Mouse (Mus musculus): ENCODE data around the gene Ap1g2. TPM values are rescaled to one million over a fixed set of nuclear protein-coding genes. Genes with fewer than 3 reads are reported as not detected.

The Ap1g2 gene
- total RNA-seq (2012; rRNA removed): 12.5 and 12.6 TPM in 2 replicates
- 10 to 100 TPM in 1 of 2 experiments, not detected in 1; 47.9 TPM for polyA plus RNA-seq (2012; ENCODE audit: insufficient read depth in 1 of 2, insufficient read length in 2 of 2, low read depth in 1 of 2, low replicate concordance in 2 of 2, missing spikeins in 1 of 2)

DNA sequence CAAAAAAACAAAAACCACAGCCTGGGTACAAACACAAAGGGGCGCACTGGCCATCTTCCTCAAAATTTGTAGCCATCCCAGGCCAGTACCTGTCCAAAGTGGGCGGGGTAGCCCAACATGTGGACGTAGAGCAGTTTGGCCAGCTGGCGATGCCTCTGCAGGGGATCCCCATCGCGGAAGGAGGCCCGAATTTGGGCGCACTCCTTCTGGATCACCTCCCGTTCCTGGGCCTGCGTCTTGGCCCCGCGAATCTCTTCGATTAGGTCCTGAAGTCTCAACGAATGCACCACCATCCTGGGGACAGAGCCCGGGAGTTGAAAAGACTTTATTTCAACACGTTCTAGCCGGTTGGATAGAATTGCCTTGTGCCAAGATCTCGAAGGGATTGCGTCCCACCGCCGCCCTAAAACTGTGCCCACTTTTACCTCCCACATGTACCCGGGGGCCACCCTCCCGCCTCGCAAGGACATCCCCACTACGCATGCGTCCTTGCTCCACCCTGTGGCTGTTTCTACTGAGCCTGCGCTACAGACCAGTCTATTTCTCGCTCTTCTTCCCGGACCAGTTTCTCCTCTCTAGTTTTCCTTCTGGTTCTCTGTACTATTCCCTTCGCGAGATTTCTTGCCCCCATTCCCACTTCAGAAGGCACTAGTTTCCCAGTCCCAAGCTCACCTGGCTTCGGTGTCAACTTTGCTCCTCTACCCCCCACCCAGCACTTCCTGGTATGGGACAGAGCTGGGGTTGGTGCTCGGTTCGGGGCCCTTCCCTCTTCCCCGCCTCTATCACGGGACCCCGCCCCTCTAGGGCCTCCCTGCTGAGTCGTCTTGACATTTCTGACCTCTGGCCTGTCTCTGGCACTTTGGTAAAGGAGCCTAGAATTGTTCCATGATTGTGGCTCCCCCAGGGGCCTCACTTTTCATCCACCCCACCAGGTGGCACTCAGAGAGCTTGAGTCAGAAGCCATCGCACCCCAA, at the start of gene Ap1g2:
Gene Ap1g2 (minus strand): TSS at position 758 of the 974 bp plus-strand sequence.
- peak within 1 kb of the TSS; percentile 72 to 97 for H3K4me3 ChIP-seq (ENCODE audit: control insufficient read depth in 1 of 2, insufficient read depth in 1 of 2, low read depth in 2 of 2, low read length in 2 of 2)
- no peaks in the 10 kb centered on the region for H3K9me3 ChIP-seq (replicated peaks; ENCODE audit: insufficient read depth, low read length)
- peaks cover 1 to 2% of the 10 kb centered on the region in 2 experiments; a peak in 2 of 4 replicates for H3K27me3 ChIP-seq (ENCODE audit: control insufficient read depth in 1 of 2, insufficient read depth in 2 of 2, low read length in 2 of 2)
- peak within 1 kb of the TSS; percentile 78 for H3K9ac ChIP-seq (ENCODE audit: control insufficient read depth, low read depth, low read length, poor library complexity, severe bottlenecking)
- H3K4me1 ChIP-seq (ENCODE audit: control insufficient read depth in 1 of 2, insufficient read depth in 2 of 2, low read length in 2 of 2): peaks cover 6 to 10% of the 10 kb centered on the region in 2 experiments
- H3K36me3 ChIP-seq (ENCODE audit: control insufficient read depth in 1 of 2, insufficient read depth in 2 of 2, low read length in 2 of 2): peaks cover 0 to 5% of the 10 kb centered on the region in 2 experiments; a peak in 2 of 4 replicates
- H3K79me2 ChIP-seq (ENCODE audit: control insufficient read depth, insufficient read depth, low read length, poor library complexity): peaks cover 2% of the 10 kb centered on the region; the same call in 1 of the 2 replicates
- peak within 1 kb of the TSS; percentile 63 for H3K27ac ChIP-seq (ENCODE audit: control insufficient read depth, low read depth, low read length)
- DNase-seq (ENCODE audit: low read depth, low spot score): peak; percentile 92
- TF ChIP-seq ETS1 (IDR thresholded peaks at IDR 0.05; ENCODE audit: low read depth, low read length) (no peak), MAFK (IDR thresholded peaks at IDR 0.05; ENCODE audit: borderline replicate concordance, low read depth, low read length) (no peak), MAX (IDR thresholded peaks at IDR 0.05; ENCODE audit: low read length) (peak; percentile 72), ZC3H11A (IDR thresholded peaks at IDR 0.05; ENCODE audit: low read depth, low read length) (no peak), TBP (IDR thresholded peaks at IDR 0.05; ENCODE audit: low read depth, low read length) (peak; percentile 73; the same call in 1 of the 2 replicates), MAZ (IDR thresholded peaks at IDR 0.05; ENCODE audit: low read depth, low read length) (peak; percentile 72), EP300 (IDR thresholded peaks at IDR 0.05; ENCODE audit: low read depth in 1 of 2, low read length in 2 of 2) (no peak), TAL1 (IDR thresholded peaks at IDR 0.05; ENCODE audit: low read length) (no peak), CTCF (IDR thresholded peaks at IDR 0.05 in 2 of 3, conservative IDR thresholded peaks at IDR 0.05 in 1 of 3; ENCODE audit: control insufficient read depth in 1 of 3, insufficient read depth in 1 of 3, low read depth in 2 of 3, low read length in 3 of 3, poor library complexity in 1 of 3, severe bottlenecking in 1 of 3) (no peak; a peak in 1 of 6 replicates), GABPA (IDR thresholded peaks at IDR 0.05; ENCODE audit: low read depth, low read length) (no peak), MYC (IDR thresholded peaks at IDR 0.05; ENCODE audit: low read depth, low read length) (peak; percentile 69; the same call in 1 of the 2 replicates), USF2 (IDR thresholded peaks at IDR 0.05; ENCODE audit: borderline replicate concordance in 1 of 2, insufficient read depth in 1 of 2, low read depth in 1 of 2, low read length in 2 of 2) (no peak), MYB (IDR thresholded peaks at IDR 0.05; ENCODE audit: low read depth, low read length) (no peak), E2F4 (IDR thresholded peaks at IDR 0.05; ENCODE audit: borderline replicate concordance, low read depth, low read length) (peak; percentile 50; the same call in 1 of the 2 replicates), NELFE (IDR thresholded peaks at IDR 0.05; ENCODE audit: low read depth, low read length) (peak; percentile 90), SMC3 (IDR thresholded peaks at IDR 0.05; ENCODE audit: low read depth, low read length) (no peak), POLR2AphosphoS2 (IDR thresholded peaks at IDR 0.05; ENCODE audit: low read length) (peak; percentile 76; the same call in 1 of the 2 replicates), POLR2A (IDR thresholded peaks at IDR 0.05; ENCODE audit: control insufficient read depth in 1 of 2, insufficient read depth in 1 of 2, low read depth in 1 of 2, low read length in 2 of 2, poor library complexity in 1 of 2) (peak in 1 of 2 experiments; percentile 88; a peak in 3 of 4 replicates), SIN3A (IDR thresholded peaks at IDR 0.05; ENCODE audit: low read length) (peak; percentile 74), ZNF384 (IDR thresholded peaks at IDR 0.05; ENCODE audit: low read depth, low read length) (no peak), RAD21 (IDR thresholded peaks at IDR 0.05; ENCODE audit: low read depth, low read length) (no peak), MEF2A (IDR thresholded peaks at IDR 0.05; ENCODE audit: extremely low read depth, insufficient replicate concordance, low read depth, low read length, poor library complexity, severe bottlenecking) (no peak), JUND (IDR thresholded peaks at IDR 0.05; ENCODE audit: low read depth, low read length) (no peak), KAT2A (conservative IDR thresholded peaks at IDR 0.05; ENCODE audit: low read depth, low read length) (no peak), ELF1 (IDR thresholded peaks at IDR 0.05; ENCODE audit: low read depth, low read length) (peak; percentile 97), HCFC1 (IDR thresholded peaks at IDR 0.05; ENCODE audit: low read depth, low read length) (peak; percentile 74), POLR2AphosphoS5 (IDR thresholded peaks at IDR 0.05; ENCODE audit: borderline replicate concordance, low read depth, low read length) (no peak), ZMIZ1 (IDR thresholded peaks at IDR 0.05; ENCODE audit: low read depth, low read length) (peak; percentile 82; the same call in 1 of the 2 replicates), GATA1 (IDR thresholded peaks at IDR 0.05; ENCODE audit: low read depth, low read length) (no peak), UBTF (IDR thresholded peaks at IDR 0.05; ENCODE audit: borderline replicate concordance, insufficient read depth, low read depth, low read length) (no peak), CHD1 (IDR thresholded peaks at IDR 0.05; ENCODE audit: low read depth, low read length) (no peak), RCOR1 (IDR thresholded peaks at IDR 0.05; ENCODE audit: low read depth, low read length) (no peak), TCF12 (IDR thresholded peaks at IDR 0.05; ENCODE audit: low read depth, low read length) (0 out of 2 replicates have a peak, but pooled peaks have one; percentile 2), MXI1 (IDR thresholded peaks at IDR 0.05; ENCODE audit: low read depth, low read length) (peak; percentile 66; the same call in 1 of the 2 replicates)
